Mouse (Mus musculus): Measurements from ENCODE around the gene Setdb1.

DNA sequence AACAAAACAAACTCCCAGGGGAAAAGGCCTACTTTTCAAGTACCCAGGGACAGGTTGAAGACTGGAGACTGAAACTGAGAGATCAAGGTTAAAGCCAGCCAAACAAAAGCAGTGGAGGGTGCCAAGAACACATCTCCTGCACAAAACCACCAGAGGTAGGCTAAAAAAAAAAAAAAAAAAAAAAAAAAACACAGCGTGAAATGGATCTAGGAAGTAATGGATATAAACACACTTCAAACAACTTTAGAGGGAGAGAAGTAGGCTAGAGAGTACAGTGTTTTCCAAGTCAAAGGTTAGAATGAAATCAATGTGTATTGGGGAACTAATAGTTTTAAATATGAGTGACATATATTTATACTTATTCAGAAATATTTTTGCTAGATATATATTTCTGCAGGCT lies 25.5 kb downstream of the Setdb1 start:
- TF ChIP-seq NELFE (IDR thresholded peaks at IDR 0.05; ENCODE audit: low read depth, low read length): no peak
- TF ChIP-seq CTCF (IDR thresholded peaks at IDR 0.05 in 2 of 3, conservative IDR thresholded peaks at IDR 0.05 in 1 of 3; ENCODE audit: control insufficient read depth in 1 of 3, insufficient read depth in 1 of 3, low read depth in 2 of 3, low read length in 3 of 3, poor library complexity in 1 of 3, severe bottlenecking in 1 of 3): no peak
- TF ChIP-seq GATA1 (IDR thresholded peaks at IDR 0.05; ENCODE audit: low read depth, low read length): no peak
- TF ChIP-seq TCF12 (IDR thresholded peaks at IDR 0.05; ENCODE audit: low read depth, low read length): no peak
- no peak for TF ChIP-seq KAT2A (conservative IDR thresholded peaks at IDR 0.05; ENCODE audit: low read depth, low read length)
- no peak for TF ChIP-seq POLR2AphosphoS2 (IDR thresholded peaks at IDR 0.05; ENCODE audit: low read length)
- TF ChIP-seq BHLHE40 (IDR thresholded peaks at IDR 0.05; ENCODE audit: borderline replicate concordance, low read depth, low read length): no peak
- no peak for TF ChIP-seq POLR2A (IDR thresholded peaks at IDR 0.05; ENCODE audit: control insufficient read depth in 1 of 2, insufficient read depth in 1 of 2, low read depth in 1 of 2, low read length in 2 of 2, poor library complexity in 1 of 2)
- TF ChIP-seq MAX (IDR thresholded peaks at IDR 0.05; ENCODE audit: low read length): no peak
- TF ChIP-seq RCOR1 (IDR thresholded peaks at IDR 0.05; ENCODE audit: low read depth, low read length): no peak
- no peak for TF ChIP-seq USF1 (IDR thresholded peaks at IDR 0.05; ENCODE audit: low read depth, low read length)
- TF ChIP-seq SMC3 (IDR thresholded peaks at IDR 0.05; ENCODE audit: low read depth, low read length): no peak
- no peak for TF ChIP-seq E2F4 (IDR thresholded peaks at IDR 0.05; ENCODE audit: borderline replicate concordance, low read depth, low read length)
- no peak for TF ChIP-seq MYB (IDR thresholded peaks at IDR 0.05; ENCODE audit: low read depth, low read length)
